Mouse (Mus musculus) midbrain, postnatal 0 days (tissue): ENCODE measurements at regions not wholly inside any gene's neighbourhood (a gene's known extent, or its start where the extent isn't known, plus 50 kb on each side); places are given as distances from the start of the nearest gene placed in this dataset.
"Not testable (repeated sequence)": the region's sequence is repeated elsewhere in the genome, so short reads cannot be mapped to it uniquely, and the experiment has no call there.

Source experiments
- ATAC-seq: fragments of 200-750 bp; cut with Nextera tagmentation; 2 replicates; pipeline ENCODE4 v1.8.0; 2017; ENCODE audit warnings: moderate number of reproducible peaks, mild to moderate bottlenecking, moderate TSS enrichment, moderate library complexity; ENCODE audit not compliant: low FRiP score
- DNase-seq: peaks from one replicate; pipeline ENCODE4 v3.0.0-alpha.2; 2015; ENCODE audit warnings: low spot score
- H3K27ac ChIP-seq: fragments of 300-500 bp; sonication (generic); 2 replicates; pipeline ENCODE4 v1.5.1; 2014; ENCODE audit warnings: low read depth, mild to moderate bottlenecking, low read length, mixed read lengths
- H3K27me3 ChIP-seq: fragments of 300-500 bp; sonication (generic); 2 replicates; pipeline ENCODE4 v1.6.1; 2014; ENCODE audit warnings: low read length, control low read depth, mixed read lengths; ENCODE audit not compliant: insufficient read depth
- H3K36me3 ChIP-seq: fragments of 300-500 bp; sonication (generic); 2 replicates; pipeline ENCODE4 v1.6.1; 2014; ENCODE audit warnings: low read length, control low read depth, mixed read lengths; ENCODE audit not compliant: insufficient read depth
- H3K4me1 ChIP-seq: fragments of 300-500 bp; sonication (generic); 2 replicates; pipeline ENCODE4 v1.6.1; 2014; ENCODE audit warnings: mild to moderate bottlenecking, control low read depth, antibody characterized with exemption, low read length, mixed read lengths; ENCODE audit not compliant: insufficient read depth
- H3K4me2 ChIP-seq: fragments of 300-500 bp; sonication (generic); 2 replicates; pipeline ENCODE4 v1.6.1; 2014; ENCODE audit warnings: low read depth, mild to moderate bottlenecking, low read length, mixed read lengths; ENCODE audit not compliant: poor library complexity, severe bottlenecking
- H3K4me3 ChIP-seq: fragments of 300-500 bp; sonication (generic); 2 replicates; pipeline ENCODE4 v1.5.1; 2014; ENCODE audit warnings: low read depth, mild to moderate bottlenecking, low read length, moderate library complexity
- H3K9ac ChIP-seq: fragments of 300-500 bp; sonication (generic); replicated peaks from 2 replicates; pipeline ENCODE4 v1.6.1; 2014; ENCODE audit warnings: mild to moderate bottlenecking, low read length, moderate library complexity, mixed read lengths; ENCODE audit not compliant: poor library complexity, severe bottlenecking
- H3K9me3 ChIP-seq: fragments of 300-500 bp; sonication (generic); 2 replicates; pipeline ENCODE4 v1.6.1; 2016; ENCODE audit warnings: low read length, control low read depth
- CTCF ChIP-seq: IDR thresholded peaks from 2 replicates; pipeline ENCODE4 v1.5.1; 2016; ENCODE audit warnings: antibody characterized with exemption, mild to moderate bottlenecking
- WGBS: fragments of 180-500 bp; shearing (Covaris S2); extraction: QIAGEN DNeasy Blood & Tissue Kit; methylation state at CpG from one replicate; pipeline ENCODE4 v1.1.7; 2014; 5-methylcytosine and 5-hydroxymethylcytosine counted together

- 81% methylated on average over 5 of the region's 5 CpGs for WGBS
- DNase-seq (no peak), ATAC-seq (no peak)
- no peak overlapping the region for H3K4me3 ChIP-seq
- H3K9me3 ChIP-seq, result no peaks in the 10 kb centered on the region
- H3K9ac ChIP-seq, result no peak overlapping the region
- no peaks in the 10 kb centered on the region for H3K4me1 ChIP-seq
- H3K27ac ChIP-seq, result no peak overlapping the region
- H3K4me2 ChIP-seq, result no peak overlapping the region
- TF ChIP-seq CTCF, result peak; percentile 15; the same call in 1 of the 2 replicates
- no peaks in the 10 kb centered on the region for H3K36me3 ChIP-seq
- H3K27me3 ChIP-seq, result no peaks in the 10 kb centered on the region
Observed at GRCm38 (mm10) chr6:50831725-50832124, 177.5 kb upstream of the Npvf start.

DNA sequence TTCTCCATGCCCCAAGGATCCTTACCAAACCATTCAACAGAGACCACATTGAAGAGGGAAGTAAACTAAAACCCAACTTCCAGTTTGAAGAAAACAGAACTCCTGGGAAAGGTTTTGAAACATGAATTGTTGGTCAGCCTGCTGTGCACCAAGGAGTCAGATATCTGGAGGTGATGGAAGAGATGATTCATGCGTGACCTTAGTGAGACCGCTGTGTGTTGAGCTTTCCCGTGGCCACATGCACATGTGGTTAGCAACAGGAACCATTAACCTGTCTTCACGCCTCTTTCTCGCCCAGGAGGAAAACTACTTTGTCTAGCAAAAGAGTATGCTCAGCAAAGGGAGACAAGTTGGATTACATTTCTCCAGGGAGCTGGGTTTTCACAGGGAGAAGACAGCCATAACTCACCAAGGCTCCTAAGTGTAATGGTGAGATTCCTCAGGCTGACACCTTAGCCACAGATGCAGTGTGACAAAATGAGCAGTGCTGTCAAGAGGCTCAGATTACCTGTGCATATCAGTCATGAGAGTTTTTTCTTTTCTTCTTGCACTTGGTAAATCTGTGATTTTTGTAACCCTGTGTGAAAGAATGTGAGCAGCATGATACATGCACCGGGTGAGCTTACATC lies 181.9 kb upstream of the Npvf start:
- WGBS, result 95% methylated on average over 6 of the region's 6 CpGs
- no peaks in the 10 kb centered on the region for H3K27me3 ChIP-seq

DNA sequence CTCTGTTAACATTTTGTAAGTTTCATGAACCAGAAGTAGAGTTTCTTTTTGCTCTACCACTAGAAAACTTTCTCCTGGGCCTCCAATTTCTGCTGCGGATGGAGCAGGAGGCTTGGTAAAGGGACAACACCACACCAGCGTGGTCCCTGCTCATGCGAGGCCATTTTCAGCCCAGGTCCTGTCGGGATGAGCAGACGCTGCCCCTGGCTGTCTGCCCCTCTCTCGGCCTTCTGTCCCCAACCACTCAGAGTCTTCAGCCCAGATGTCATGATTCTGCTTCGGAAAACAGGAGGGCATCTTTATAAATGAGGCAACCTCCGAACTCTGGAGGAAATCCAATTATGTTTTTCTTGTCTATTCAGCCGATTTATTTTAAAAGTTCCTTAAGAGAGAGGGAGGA lies 186.6 kb upstream of the Npvf start:
- Histone ChIP-seq H3K9me3 (no peaks in the 10 kb centered on the region), H3K4me3 (no peak overlapping the region), H3K4me2 (no peak overlapping the region), H3K9ac (no peak overlapping the region), H3K27ac (no peak overlapping the region), H3K27me3 (no peaks in the 10 kb centered on the region), H3K36me3 (no peaks in the 10 kb centered on the region), H3K4me1 (no peaks in the 10 kb centered on the region)
- ATAC-seq (no peak), DNase-seq (peak; percentile 30)
- no peak for TF ChIP-seq CTCF
- WGBS, result 66% methylated on average over 9 of the region's 9 CpGs

More for the DNA sequence above, 181.9 kb upstream of the Npvf start:
- Histone ChIP-seq H3K4me2 (no peak overlapping the region), H3K36me3 (no peaks in the 10 kb centered on the region), H3K27ac (no peak overlapping the region), H3K4me1 (no peaks in the 10 kb centered on the region), H3K4me3 (no peak overlapping the region), H3K9me3 (no peaks in the 10 kb centered on the region), H3K9ac (no peak overlapping the region)
- DNase-seq (no peak), ATAC-seq (no peak)
- TF ChIP-seq CTCF, result no peak

DNA sequence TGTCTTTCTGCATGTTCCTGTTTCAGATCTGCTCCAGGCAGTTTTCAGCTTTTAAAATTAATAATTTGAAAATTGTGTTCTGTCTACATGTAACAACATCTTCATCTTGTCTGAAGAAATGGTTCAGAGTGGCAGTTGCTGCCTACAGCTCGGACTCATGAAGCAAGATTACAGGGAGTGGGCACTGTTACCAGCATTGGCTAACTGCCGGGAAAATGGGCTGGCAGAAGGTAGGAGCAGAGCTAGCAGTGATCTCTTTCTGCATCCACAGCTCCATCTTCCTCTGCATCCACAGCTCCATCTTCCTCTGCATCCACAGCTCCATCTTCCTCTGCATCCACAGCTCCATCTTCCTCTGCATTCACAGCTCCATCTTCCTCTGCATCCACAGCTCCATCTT lies 191.0 kb upstream of the Npvf start:
- not testable (repeated sequence) for H3K36me3 ChIP-seq, H3K4me1 ChIP-seq, H3K27me3 ChIP-seq, ATAC-seq, H3K4me3 ChIP-seq, H3K4me2 ChIP-seq, DNase-seq, H3K9me3 ChIP-seq, H3K27ac ChIP-seq, H3K9ac ChIP-seq
- 89% methylated on average over 2 of the region's 2 CpGs for WGBS

DNA sequence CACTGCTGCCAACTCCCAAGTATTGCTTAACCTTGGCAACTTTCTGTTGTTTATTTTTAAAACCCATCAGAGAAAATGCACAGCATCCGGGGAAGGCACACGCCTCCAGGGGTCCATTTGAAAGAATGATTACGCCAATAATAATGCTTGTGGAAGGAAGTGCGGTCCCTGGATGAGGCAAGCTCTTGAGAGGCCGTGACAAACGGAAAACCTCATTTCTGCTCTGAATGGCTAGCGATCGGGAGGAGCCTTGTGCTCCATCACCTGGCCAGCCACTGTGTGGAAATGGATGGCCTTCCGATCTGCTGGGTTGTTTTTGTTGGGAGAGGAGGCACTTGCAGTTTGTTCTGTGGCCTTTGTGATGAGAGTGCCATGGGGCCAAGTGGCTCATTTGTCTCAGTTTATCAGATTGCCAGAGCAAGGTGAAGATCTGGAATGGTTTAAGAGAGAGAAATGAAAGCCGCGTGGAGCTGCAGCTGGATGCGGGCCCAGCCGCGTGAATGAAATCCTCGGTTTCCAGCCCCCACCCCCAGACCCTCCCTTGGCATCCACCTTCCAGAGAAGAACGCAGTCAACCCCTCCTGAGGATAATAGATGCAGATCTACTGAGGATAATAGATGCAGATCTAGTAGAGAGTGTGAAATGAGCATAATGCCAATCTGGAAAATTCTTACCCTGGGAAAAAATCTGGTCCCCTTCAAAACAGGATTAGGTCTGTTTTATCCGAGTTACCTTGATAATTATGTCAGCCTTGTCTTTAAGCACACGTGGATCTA lies 192.7 kb upstream of the Npvf start:
- Histone ChIP-seq H3K27me3 (no peaks in the 10 kb centered on the region), H3K4me2 (no peak overlapping the region), H3K36me3 (no peaks in the 10 kb centered on the region), H3K4me3 (no peak overlapping the region), H3K9me3 (no peaks in the 10 kb centered on the region), H3K4me1 (no peaks in the 10 kb centered on the region), H3K9ac (no peak overlapping the region), H3K27ac (no peak overlapping the region)
- no peak for TF ChIP-seq CTCF
- DNase-seq, result no peak
- WGBS, result 55% methylated on average over 18 of the region's 18 CpGs
- no peak for ATAC-seq

DNA sequence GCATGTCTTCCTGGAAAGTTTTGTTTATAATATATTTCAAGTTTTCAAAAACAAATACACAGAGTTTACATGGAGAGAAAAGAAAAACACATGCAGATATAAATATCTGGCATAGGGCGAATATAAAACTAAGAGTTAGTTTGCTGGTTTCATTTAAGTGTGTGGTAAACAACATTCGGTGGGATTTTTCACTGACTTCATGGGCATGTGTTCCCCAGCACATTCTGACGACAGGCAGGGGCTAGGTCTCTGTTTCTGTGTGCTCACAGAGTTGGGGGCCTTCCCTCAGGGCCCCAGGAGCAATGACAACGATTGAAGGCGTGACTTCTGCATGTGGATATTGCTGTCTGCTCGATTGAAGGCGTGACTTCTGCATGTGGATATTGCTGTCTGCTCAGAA lies 193.3 kb upstream of the Npvf start:
- no peak for TF ChIP-seq CTCF
- Histone ChIP-seq H3K36me3 (no peaks in the 10 kb centered on the region), H3K27me3 (no peaks in the 10 kb centered on the region), H3K9me3 (no peaks in the 10 kb centered on the region), H3K4me1 (no peaks in the 10 kb centered on the region), H3K9ac (no peak overlapping the region), H3K4me2 (no peak overlapping the region), H3K27ac (no peak overlapping the region), H3K4me3 (no peak overlapping the region)
- no peak for DNase-seq
- ATAC-seq, result no peak
- WGBS, result 81% methylated on average over 7 of the region's 7 CpGs
